Mouse (Mus musculus): ENCODE data around the gene Capg.

GRCm38 (mm10) chr6:72593914-72594313 is 49.7 kb downstream of the Capg start:
- no peak for TF ChIP-seq CTCF (IDR thresholded peaks at IDR 0.05; ENCODE audit: low read depth)
- TF ChIP-seq EP300 (optimal IDR thresholded peaks at IDR 0.05) = no peak

Measured in stomach, postnatal 0 days (tissue).